Mouse (Mus musculus) CH12.LX (cell line): ENCODE results near the gene Lrguk. TPM values are rescaled to one million over a fixed set of nuclear protein-coding genes. Genes with fewer than 3 reads are reported as not detected.

Source experiments
- DNase-seq: peaks from one replicate; pipeline ENCODE4 v3.0.0-alpha.2; 2013; ENCODE audit errors: extremely low read depth
- H3K27ac ChIP-seq: 2 replicates; pipeline ENCODE4 v1.5.1; 2012; ENCODE audit warnings: low read depth, mild to moderate bottlenecking, control low read depth, moderate library complexity; ENCODE audit not compliant: insufficient read depth
- H3K27me3 ChIP-seq: replicated peaks from 2 replicates; pipeline ENCODE3; 2012; ENCODE audit warnings: inconsistent platforms
- H3K36me3 ChIP-seq, 2 experiments: replicated peaks in 1 of 2; 2 replicates each; pipeline versions ENCODE3 to v1.6.1; 2012; ENCODE audit warnings: inconsistent platforms in 1 of 2, low read length in 1 of 2, mild to moderate bottlenecking in 1 of 2, mixed read lengths in 1 of 2, moderate library complexity in 1 of 2; ENCODE audit not compliant: control insufficient read depth in 1 of 2, insufficient read depth in 1 of 2
- H3K4me1 ChIP-seq, 2 experiments: 2 replicates each; pipeline ENCODE4 v1.6.1; 2012; ENCODE audit warnings: inconsistent platforms in 1 of 2, moderate library complexity in 1 of 2; ENCODE audit not compliant: insufficient read depth in 2 of 2, control insufficient read depth in 1 of 2
- H3K4me2 ChIP-seq: 2 replicates; pipeline ENCODE4 v1.6.1; 2012; ENCODE audit warnings: low read depth, mild to moderate bottlenecking, control low read depth; ENCODE audit not compliant: poor library complexity, insufficient read depth, severe bottlenecking
- H3K4me3 ChIP-seq, 3 experiments: fragments of 150-350 bp in 1 of 3; sonication (generic) in 1 of 3; replicated peaks in 1 of 3; 2 replicates each; pipeline versions ENCODE3 to v1.5.1; 2011 to 2012; ENCODE audit warnings: low read depth in 2 of 3, low read length in 2 of 3, mild to moderate bottlenecking in 2 of 3, moderate library complexity in 2 of 3, control low read depth in 1 of 3, improper control_type of control experiment in 1 of 3, inconsistent platforms in 1 of 3, mixed read lengths in 1 of 3; ENCODE audit not compliant: poor library complexity in 1 of 3
- H3K79me2 ChIP-seq: replicated peaks from 2 replicates; pipeline ENCODE4 v1.6.1; 2012; ENCODE audit warnings: mild to moderate bottlenecking, moderate library complexity; ENCODE audit not compliant: control insufficient read depth, poor library complexity, insufficient read depth, severe bottlenecking; ENCODE audit errors: extremely low read depth
- H3K9ac ChIP-seq: 2 replicates; pipeline ENCODE4 v1.6.1; 2012; ENCODE audit warnings: low read depth, mild to moderate bottlenecking, control low read depth, moderate library complexity; ENCODE audit not compliant: insufficient read depth
- H3K9me3 ChIP-seq: replicated peaks from 2 replicates; pipeline ENCODE3; 2012; ENCODE audit warnings: low read length, inconsistent platforms, mixed read lengths
- CHD1 ChIP-seq: IDR thresholded peaks from 2 replicates; pipeline ENCODE4 v1.6.1; 2012; ENCODE audit warnings: low read depth, low read length, improper control_type of control experiment, inconsistent platforms
- CTCF ChIP-seq, 2 experiments: IDR thresholded peaks in 1 of 2; conservative IDR thresholded peaks in 1 of 2; 2 replicates each; pipeline ENCODE4 v1.5.1; 2011 to 2012; ENCODE audit warnings: low read depth in 2 of 2, low read length in 2 of 2, improper control_type of control experiment in 1 of 2, inconsistent platforms in 1 of 2, mild to moderate bottlenecking in 1 of 2, moderate library complexity in 1 of 2
- EP300 ChIP-seq: IDR thresholded peaks from 2 replicates; pipeline ENCODE4 v1.6.1; 2011; ENCODE audit warnings: low read length, improper control_type of control experiment
- GABPA ChIP-seq: IDR thresholded peaks from 2 replicates; pipeline ENCODE4 v1.6.1; 2012; ENCODE audit warnings: low read depth, low read length, improper control_type of control experiment, inconsistent platforms; ENCODE audit not compliant: insufficient replicate concordance
- HCFC1 ChIP-seq: IDR thresholded peaks from 2 replicates; pipeline ENCODE4 v1.6.1; 2012; ENCODE audit warnings: low read depth, mild to moderate bottlenecking, inconsistent platforms, low read length, improper control_type of control experiment
- KAT2A ChIP-seq: IDR thresholded peaks from 2 replicates; pipeline ENCODE4 v1.6.1; 2012; ENCODE audit warnings: low read length, improper control_type of control experiment, inconsistent platforms; ENCODE audit not compliant: insufficient replicate concordance
- MAFK ChIP-seq: IDR thresholded peaks from 2 replicates; pipeline ENCODE4 v1.6.1; 2011; ENCODE audit warnings: low read length, improper control_type of control experiment; ENCODE audit not compliant: insufficient replicate concordance
- NRF1 ChIP-seq: IDR thresholded peaks from 2 replicates; pipeline ENCODE4 v1.6.1; 2014; ENCODE audit warnings: low read depth, mild to moderate bottlenecking, inconsistent platforms, low read length, improper control_type of control experiment, moderate library complexity
- POLR2A ChIP-seq: IDR thresholded peaks from 2 replicates; pipeline ENCODE4 v1.6.1; 2011; ENCODE audit warnings: low read depth, mild to moderate bottlenecking, improper control_type of control experiment, low read length
- RAD21 ChIP-seq: IDR thresholded peaks from 2 replicates; pipeline ENCODE4 v1.6.1; 2011; ENCODE audit warnings: low read depth, mild to moderate bottlenecking, low read length, improper control_type of control experiment, moderate library complexity
- RCOR1 ChIP-seq: conservative IDR thresholded peaks from 2 replicates; pipeline ENCODE4 v1.6.1; 2012; ENCODE audit warnings: low read depth, mild to moderate bottlenecking, inconsistent platforms, low read length, improper control_type of control experiment
- SIN3A ChIP-seq: IDR thresholded peaks from 2 replicates; pipeline ENCODE4 v1.6.1; 2012; ENCODE audit warnings: low read length, improper control_type of control experiment, inconsistent platforms
- SMC3 ChIP-seq: IDR thresholded peaks from 2 replicates; pipeline ENCODE4 v1.6.1; 2011; ENCODE audit warnings: low read depth, low read length, improper control_type of control experiment
- TCF12 ChIP-seq: IDR thresholded peaks from 2 replicates; pipeline ENCODE4 v1.6.1; 2014; ENCODE audit warnings: low read depth, mild to moderate bottlenecking, inconsistent platforms, low read length, improper control_type of control experiment
- UBTF ChIP-seq: IDR thresholded peaks from 2 replicates; pipeline ENCODE4 v1.6.1; 2012; ENCODE audit warnings: low read depth, mild to moderate bottlenecking, inconsistent platforms, low read length, improper control_type of control experiment, moderate library complexity
- USF1 ChIP-seq: IDR thresholded peaks from 2 replicates; pipeline ENCODE4 v1.6.1; 2014; ENCODE audit warnings: low read depth, mild to moderate bottlenecking, inconsistent platforms, low read length, improper control_type of control experiment
- USF2 ChIP-seq: conservative IDR thresholded peaks from 2 replicates; pipeline ENCODE4 v1.6.1; 2011; ENCODE audit warnings: low read depth, low read length, improper control_type of control experiment
- ZMIZ1 ChIP-seq: IDR thresholded peaks from 2 replicates; pipeline ENCODE4 v1.6.1; 2012; ENCODE audit warnings: low read depth, mild to moderate bottlenecking, inconsistent platforms, low read length, improper control_type of control experiment
- ZNF384 ChIP-seq: IDR thresholded peaks from 2 replicates; pipeline ENCODE4 v1.6.1; 2012; ENCODE audit warnings: low read depth, low read length, improper control_type of control experiment, inconsistent platforms
- dilution Hi-C: fragments of 300-500 bp; cut with MboI; formaldehyde crosslinking; loops from 2 replicates; pipeline ENCODE4 v1.14.3; 2020; ENCODE audit warnings: low sequenced_read_pairs; ENCODE audit not compliant: extremely low pct_unique_long_range_greater_than_20kb, extremely low pct_ligation_motif_present
- in situ Hi-C: fragments of 300-500 bp; cut with MboI; formaldehyde crosslinking; loops from 3 replicates; pipeline ENCODE4 v1.14.3; 2019; ENCODE audit warnings: low sequenced_read_pairs, low pct_ligation_motif_present, low pct_unique_long_range_greater_than_20kb, mixed read lengths
- polyA plus RNA-seq: library from polyadenylated mRNA; unstranded; fragments of >175 nt; gene quantifications from 2 replicates; pipeline ENCODE4 v1.2.1, GENCODE M21; 2012; ENCODE audit warnings: low read depth; ENCODE audit not compliant: insufficient read length
- total RNA-seq, 2 experiments: library from RNA; depleted of rRNA; stranded (reverse); fragments of 300-350 nt in 1 of 2; fragments of >200 nt in 1 of 2; gene quantifications; 2 replicates each; pipeline ENCODE4 v1.2.3; 2012 to 2014

Lrguk gene
- total and polyA plus RNA-seq, 3 experiments = 0.85 to 1.6 (median 1.1) TPM

DNA sequence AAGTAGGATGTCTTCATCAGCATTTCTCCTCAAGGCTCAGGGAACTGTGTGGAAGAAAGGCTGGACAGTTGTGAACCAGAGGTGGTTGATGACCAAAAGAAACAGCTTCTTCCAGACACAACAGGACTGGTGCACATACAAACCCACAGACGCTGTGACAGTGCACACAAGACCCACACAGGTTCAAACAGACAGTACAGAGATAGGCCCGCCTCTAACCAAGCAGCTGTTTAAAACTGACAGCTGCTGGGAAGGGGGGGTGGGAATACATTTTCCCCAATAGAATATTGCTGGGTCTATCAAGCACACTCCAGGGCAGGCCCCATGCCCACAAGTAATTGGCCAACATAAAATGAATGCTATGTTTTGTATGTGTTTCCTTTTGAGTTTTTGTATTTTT, 95.2 kb downstream of the Lrguk start:
- H3K9ac ChIP-seq = no peak overlapping the region
- H3K79me2 ChIP-seq = no peaks in the 10 kb centered on the region
- H3K4me1 ChIP-seq = peaks cover 0 to 14% of the 10 kb centered on the region in 2 experiments; a peak in 3 of 4 replicates
- H3K36me3 ChIP-seq = no peaks in the 10 kb centered on the region
- dilution Hi-C loops (no loop called here), in situ Hi-C loops (no loop called here)
- TF ChIP-seq CTCF (conservative IDR thresholded peaks at IDR 0.05 in 1 of 2, IDR thresholded peaks at IDR 0.05 in 1 of 2; ENCODE audit: low read depth in 2 of 2, low read length in 2 of 2) = no peak
- no peak for TF ChIP-seq TCF12
- no peak for TF ChIP-seq ZNF384
- no peak for TF ChIP-seq KAT2A
- TF ChIP-seq HCFC1 = no peak
- no peak for TF ChIP-seq SIN3A
- no peak for TF ChIP-seq NRF1
- no peak for TF ChIP-seq POLR2A
- TF ChIP-seq EP300 = no peak
- TF ChIP-seq CHD1 = no peak
- no peak for TF ChIP-seq MAFK
- TF ChIP-seq ZMIZ1 = no peak
- TF ChIP-seq GABPA = no peak
- no peak for TF ChIP-seq UBTF
- no peak for TF ChIP-seq USF2
- H3K9me3 ChIP-seq = no peaks in the 10 kb centered on the region
- DNase-seq = no peak
- H3K27me3 ChIP-seq = no peaks in the 10 kb centered on the region
- H3K27ac ChIP-seq = no peak overlapping the region
- no peak overlapping the region for H3K4me2 ChIP-seq
- H3K4me3 ChIP-seq = no peak overlapping the region

DNA sequence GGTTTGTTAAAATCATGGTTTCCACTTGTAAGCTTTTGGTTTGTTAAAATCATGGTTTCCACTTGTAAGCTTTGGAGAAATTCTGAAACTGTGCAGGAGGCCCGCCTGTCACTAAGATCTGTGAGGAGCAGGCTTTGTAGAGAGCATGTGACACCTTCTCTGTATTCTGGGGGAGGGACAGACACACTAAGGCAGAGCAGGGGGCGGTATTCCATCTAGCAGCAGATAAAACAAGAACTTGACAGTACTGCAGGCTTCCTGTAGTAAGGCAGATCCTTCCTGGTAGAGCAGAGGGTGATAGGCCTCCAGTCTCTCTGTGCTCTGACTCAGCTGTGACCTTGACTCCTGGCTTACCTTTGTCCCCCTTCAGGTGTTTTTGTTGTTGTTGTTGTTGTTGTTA, 100.0 kb downstream of the Lrguk start:
- Histone ChIP-seq H3K27ac (no peak overlapping the region), H3K4me2 (no peak overlapping the region), H3K4me1 (peaks cover 0 to 8% of the 10 kb centered on the region in 2 experiments; a peak in 3 of 4 replicates), H3K9ac (no peak overlapping the region), H3K27me3 (no peaks in the 10 kb centered on the region), H3K9me3 (no peaks in the 10 kb centered on the region), H3K36me3 (no peaks in the 10 kb centered on the region)
- in situ Hi-C loops = no loop called here
- dilution Hi-C loops = no loop called here
- TF ChIP-seq RAD21 (no peak), KAT2A (no peak), USF1 (no peak), RCOR1 (no peak), SMC3 (no peak)
- TF ChIP-seq, all 38 proteins: peak for 0
- DNase-seq = peak; percentile 22
- Histone ChIP-seq H3K4me3 (no peak overlapping the region), H3K79me2 (no peaks in the 10 kb centered on the region)
